In genomic region chr3:69130973-69131372, GRCm38 (mm10) we compare ENCODE assay signal across 26 mouse cellular contexts.
"Had no signal": no experiment of that assay in that cellular context is flagged by ENCODE, and none has a peak within 500 bp of the region (broad histone marks: within the 10 kb centered on the region; RNA-seq: fewer than 3 reads in every experiment).

No protein-coding gene starts in this region.

- DNase-seq: cerebellum, adult 9-11 months; cerebellum, postnatal 10 days; cerebellum, postnatal 14 days; cerebellum, postnatal 25 days; cerebellum, postnatal 36 days; embryo, embryonic 11 days; forebrain, postnatal 0 days; gastrocnemius, adult 2 months; gastrocnemius, postnatal 10 days; gastrocnemius, postnatal 14 days; gastrocnemius, postnatal 25 days; gastrocnemius, postnatal 36 days; heart, adult 11 months; heart, adult 18-20 months; heart, adult 2 months had no signal

- H3K9me3 ChIP-seq: embryonic facial prominence, embryonic 10.5 days; embryonic facial prominence, embryonic 12.5 days; embryonic facial prominence, embryonic 13.5 days; embryonic facial prominence, embryonic 15.5 days; forebrain, embryonic 10.5 days; forebrain, embryonic 12.5 days; forebrain, embryonic 13.5 days; forebrain, embryonic 15.5 days had no signal

- ATAC-seq: forebrain, embryonic 13.5 days; forebrain, embryonic 14.5 days; forebrain, embryonic 15.5 days; forebrain, embryonic 16.5 days; forebrain, postnatal 0 days had no signal

- H3K27me3 ChIP-seq: embryonic facial prominence, embryonic 12.5 days; embryonic facial prominence, embryonic 13.5 days; embryonic facial prominence, embryonic 15.5 days; forebrain, embryonic 12.5 days; forebrain, embryonic 15.5 days had no signal

- H3K4me3 ChIP-seq: embryonic facial prominence, embryonic 10.5 days; embryonic facial prominence, embryonic 12.5 days; embryonic facial prominence, embryonic 13.5 days; embryonic facial prominence, embryonic 15.5 days; erythroblast, embryonic 14.5 days; forebrain, embryonic 10.5 days; forebrain, embryonic 12.5 days; forebrain, embryonic 13.5 days; forebrain, embryonic 15.5 days; gastrocnemius, adult 2 months; heart, adult 2 months had no signal

- H3K27ac ChIP-seq: embryonic facial prominence, embryonic 10.5 days; embryonic facial prominence, embryonic 12.5 days; embryonic facial prominence, embryonic 13.5 days; embryonic facial prominence, embryonic 15.5 days; forebrain, embryonic 10.5 days; forebrain, embryonic 12.5 days; forebrain, embryonic 13.5 days; forebrain, embryonic 15.5 days; gastrocnemius, adult 2 months; heart, adult 2 months had no signal

- H3K9ac ChIP-seq: embryonic facial prominence, embryonic 12.5 days; embryonic facial prominence, embryonic 13.5 days; embryonic facial prominence, embryonic 15.5 days; forebrain, embryonic 12.5 days; forebrain, embryonic 13.5 days; forebrain, embryonic 15.5 days; forebrain, postnatal 0 days had no signal

- H3K4me2 ChIP-seq: embryonic facial prominence, embryonic 12.5 days; embryonic facial prominence, embryonic 13.5 days; embryonic facial prominence, embryonic 15.5 days; forebrain, embryonic 12.5 days; forebrain, embryonic 13.5 days; forebrain, embryonic 15.5 days had no signal

- H3K36me3 ChIP-seq: embryonic facial prominence, embryonic 10.5 days; embryonic facial prominence, embryonic 12.5 days; embryonic facial prominence, embryonic 13.5 days; embryonic facial prominence, embryonic 15.5 days; forebrain, embryonic 10.5 days; forebrain, embryonic 12.5 days; forebrain, embryonic 15.5 days had no signal

- H3K4me1 ChIP-seq: embryonic facial prominence, embryonic 10.5 days; embryonic facial prominence, embryonic 12.5 days; embryonic facial prominence, embryonic 13.5 days; embryonic facial prominence, embryonic 15.5 days had no signal
